ENCODE assay signal across 9 mouse cellular contexts in genomic region chr4:141723673-141724068, GRCm38 (mm10). TPM values are rescaled to one million over a fixed set of nuclear protein-coding genes. Genes with fewer than 3 reads are reported as not detected.
DNase-seq lines count a peak whose midpoint lies in the region; ATAC-seq and TF ChIP-seq lines count a peak whose summit lies in the region.
"Had no signal": no experiment of that assay in that cellular context is flagged by ENCODE, and none has a peak within 500 bp of the region (broad histone marks: within the 10 kb centered on the region; RNA-seq: fewer than 3 reads in every experiment).

No protein-coding gene starts in this region.

- no peak for TF ChIP-seq CTCF in CH12.LX (conservative IDR thresholded peaks at IDR 0.05 in 1 of 2, IDR thresholded peaks at IDR 0.05 in 1 of 2; ENCODE audit: low read depth in 2 of 2, low read length in 2 of 2)

- H3K4me1 ChIP-seq in heart, embryonic 15.5 days (replicated peaks), result peaks cover 35% of the 10 kb centered on the region
- H3K4me1 ChIP-seq in CH12.LX (ENCODE audit: control insufficient read depth in 1 of 2, insufficient read depth in 2 of 2), result peaks cover 0 to 44% of the 10 kb centered on the region in 2 experiments; a peak in 2 of 4 replicates
- H3K4me1 ChIP-seq in erythroblast, embryonic 14.5 days (ENCODE audit: control insufficient read depth), result peaks cover 63% of the 10 kb centered on the region
- H3K4me1 ChIP-seq in liver, embryonic 11.5 days (replicated peaks; ENCODE audit: control insufficient read depth, insufficient read depth, low read length), result peaks cover 28% of the 10 kb centered on the region

- no peak for TF ChIP-seq EP300 in CH12.LX (IDR thresholded peaks at IDR 0.05; ENCODE audit: low read length)

- no peak for TF ChIP-seq RAD21 in CH12.LX (IDR thresholded peaks at IDR 0.05; ENCODE audit: low read depth, low read length)

- peaks cover 9% of the 10 kb centered on the region; the same call in 1 of the 2 replicates for H3K36me3 ChIP-seq in heart, embryonic 15.5 days
- H3K36me3 ChIP-seq in CH12.LX (replicated peaks in 1 of 2; ENCODE audit: control insufficient read depth in 1 of 2, insufficient read depth in 1 of 2, low read length in 1 of 2), result peaks cover 5 to 19% of the 10 kb centered on the region in 2 experiments
- H3K36me3 ChIP-seq in erythroblast, embryonic 14.5 days (ENCODE audit: control insufficient read depth), result peaks cover 33% of the 10 kb centered on the region
- H3K36me3 ChIP-seq in liver, embryonic 11.5 days (ENCODE audit: control insufficient read depth, insufficient read depth, low read length), result peaks cover 10% of the 10 kb centered on the region

- H3K4me3 ChIP-seq in heart, embryonic 15.5 days, result peak overlapping the region; percentile 94
- peak overlapping the region; percentile 60 to 92 (median 92) for H3K4me3 ChIP-seq in CH12.LX (replicated peaks in 1 of 3; ENCODE audit: low read depth in 2 of 3, low read length in 2 of 3, poor library complexity in 1 of 3)
- H3K4me3 ChIP-seq in erythroblast, embryonic 14.5 days (replicated peaks), result peak overlapping the region; percentile 94
- H3K4me3 ChIP-seq in liver, embryonic 11.5 days (ENCODE audit: low read depth, low read length), result peak overlapping the region; percentile 100

- WGBS in heart, embryonic 15.5 days, result 8% methylated on average over 13 of the region's 13 CpGs
- 15% methylated on average over 13 of the region's 13 CpGs for WGBS in liver, embryonic 11.5 days

- ATAC-seq in heart, embryonic 15.5 days (replicated peaks; ENCODE audit: insufficient number of reproducible peaks, insufficient read depth, low FRiP score, low read depth), result peak; percentile 40; the same call in 1 of the 2 replicates
- peak; percentile 61 for ATAC-seq in liver, embryonic 11.5 days (replicated peaks; ENCODE audit: low FRiP score)

- H3K79me2 ChIP-seq in CH12.LX (replicated peaks; ENCODE audit: control insufficient read depth, extremely low read depth, insufficient read depth, poor library complexity, severe bottlenecking), result peaks cover 36% of the 10 kb centered on the region

- no peak for DNase-seq in heart, adult 18-20 months
- DNase-seq in CH12.LX (ENCODE audit: extremely low read depth) (no peak), adipocyte (ENCODE audit: low spot score) (no peak)
- DNase-seq in liver, embryonic 11.5 days (ENCODE audit: low spot score), result no peak
- DNase-seq in gastrocnemius, adult 18-20 months (ENCODE audit: low spot score), result no peak
- DNase-seq in retina, postnatal 1 day, result no peak

- no peaks in the 10 kb centered on the region for H3K9me3 ChIP-seq in heart, embryonic 15.5 days (replicated peaks)
- H3K9me3 ChIP-seq in CH12.LX (replicated peaks; ENCODE audit: low read length), result peaks cover 11% of the 10 kb centered on the region
- H3K9me3 ChIP-seq in erythroblast, embryonic 14.5 days (ENCODE audit: control insufficient read depth, low read length), result peaks cover 6% of the 10 kb centered on the region
- no peaks in the 10 kb centered on the region for H3K9me3 ChIP-seq in liver, embryonic 11.5 days (ENCODE audit: control insufficient read depth, low read length)

- dilution Hi-C loops in CH12.LX (cut with MboI; ENCODE audit: extremely low pct_ligation_motif_present, extremely low pct_unique_long_range_greater_than_20kb, low sequenced_read_pairs), result no loop called here

- H3K27me3 ChIP-seq in heart, embryonic 15.5 days, result no peaks in the 10 kb centered on the region
- peaks cover 7% of the 10 kb centered on the region for H3K27me3 ChIP-seq in CH12.LX (replicated peaks)
- peaks cover 9% of the 10 kb centered on the region for H3K27me3 ChIP-seq in erythroblast, embryonic 14.5 days (ENCODE audit: control insufficient read depth)
- no peaks in the 10 kb centered on the region for H3K27me3 ChIP-seq in liver, embryonic 11.5 days (replicated peaks; ENCODE audit: control insufficient read depth, insufficient read depth, low read length)

- H3K4me2 ChIP-seq in heart, embryonic 15.5 days, result peak overlapping the region; percentile 65
- H3K4me2 ChIP-seq in CH12.LX (ENCODE audit: insufficient read depth, low read depth, poor library complexity, severe bottlenecking), result peak overlapping the region; percentile 85
- H3K4me2 ChIP-seq in liver, embryonic 11.5 days, result peak overlapping the region; percentile 91

- H3K27ac ChIP-seq in heart, embryonic 15.5 days, result peak overlapping the region; percentile 98
- no peak overlapping the region for H3K27ac ChIP-seq in CH12.LX (ENCODE audit: insufficient read depth, low read depth)
- H3K27ac ChIP-seq in liver, embryonic 11.5 days (ENCODE audit: low read depth, low read length), result peak overlapping the region; percentile 85; the same call in 1 of the 2 replicates

- in situ Hi-C loops in CH12.LX (cut with MboI; ENCODE audit: low pct_ligation_motif_present, low pct_unique_long_range_greater_than_20kb, low sequenced_read_pairs), result no loop called here

- H3K9ac ChIP-seq in heart, embryonic 15.5 days, result peak overlapping the region; percentile 97
- H3K9ac ChIP-seq in CH12.LX (ENCODE audit: insufficient read depth, low read depth), result peak overlapping the region; percentile 82
- peak overlapping the region; percentile 86 for H3K9ac ChIP-seq in liver, embryonic 11.5 days (ENCODE audit: low read depth, low read length)

- no peak for TF ChIP-seq POLR2A in CH12.LX (IDR thresholded peaks at IDR 0.05; ENCODE audit: low read depth, low read length)

TF ChIP-seq in CH12.LX, 34 proteins besides CTCF, POLR2A, EP300 and RAD21:
- TF ChIP-seq ETS1 (conservative IDR thresholded peaks at IDR 0.05; ENCODE audit: low read depth, low read length), result no peak
- TF ChIP-seq HCFC1 (IDR thresholded peaks at IDR 0.05; ENCODE audit: low read depth, low read length), result no peak
- TF ChIP-seq GABPA (IDR thresholded peaks at IDR 0.05; ENCODE audit: insufficient replicate concordance, low read depth, low read length), result no peak
- TF ChIP-seq PAX5 (IDR thresholded peaks at IDR 0.05; ENCODE audit: low read length), result no peak
- 0 out of 2 replicates have a peak, but pooled peaks have one; percentile 8 for TF ChIP-seq TBP (conservative IDR thresholded peaks at IDR 0.05; ENCODE audit: low read depth, low read length)
- TF ChIP-seq ZKSCAN1 (IDR thresholded peaks at IDR 0.05; ENCODE audit: borderline replicate concordance, low read depth, low read length), result no peak
- no peak for TF ChIP-seq TCF12 (IDR thresholded peaks at IDR 0.05; ENCODE audit: low read depth, low read length)

RNA-seq across cellular contexts. Expression of gene Ddi2, which starts 0.5 kb away (rescaled TPM):
- polyA plus RNA-seq in heart, embryonic 15.5 days (2015; fragmentation: Nextera tagmentation; extraction: Ambion mirVana), result 13.6 and 16.6 TPM in 2 replicates
- 10 to 100 TPM; 31.6 to 33.2 TPM for total RNA-seq in heart, adult 18-20 months (2021)
- total RNA-seq in CH12.LX (2012; rRNA removed), result 19.9 and 24.7 TPM in 2 replicates
- 18.0 and 18.4 TPM in 2 replicates for total RNA-seq in CH12.LX (2014; rRNA removed)
- 36.2 and 37.3 TPM in 2 replicates for polyA plus RNA-seq in CH12.LX (2012; ENCODE audit: insufficient read length, low read depth)
- 0.58 and 0.85 TPM in 2 replicates for polyA plus RNA-seq in erythroblast, embryonic 14.5 days (2012)
- 29.3 and 31.4 TPM in 2 replicates for polyA plus RNA-seq in liver, embryonic 11.5 days (2014; fragmentation: Nextera tagmentation; extraction: Ambion mirVana)
- total RNA-seq in gastrocnemius, adult 18-20 months (2021), result 10 to 100 TPM; 57.5 to 62.5 TPM

RNA-seq across cellular contexts. Expression of gene Agmat, which starts 22.8 kb away (rescaled TPM):
- polyA plus RNA-seq in heart, embryonic 15.5 days (2015; fragmentation: Nextera tagmentation; extraction: Ambion mirVana), result 0.57 and 0.80 TPM in 2 replicates
- total RNA-seq in heart, adult 18-20 months (2021), result under 1 TPM; 0.25 to 0.59 TPM
- total RNA-seq in CH12.LX (2012; rRNA removed) (not detected in 2 replicates), CH12.LX (2014; rRNA removed) (not detected in 2 replicates)
- not detected in 2 replicates for polyA plus RNA-seq in CH12.LX (2012; ENCODE audit: insufficient read length, low read depth)
- polyA plus RNA-seq in erythroblast, embryonic 14.5 days (2012), result 0.11 and 0.19 TPM in 2 replicates
- 16.0 and 18.0 TPM in 2 replicates for polyA plus RNA-seq in liver, embryonic 11.5 days (2014; fragmentation: Nextera tagmentation; extraction: Ambion mirVana)
- total RNA-seq in gastrocnemius, adult 18-20 months (2021), result not detected

RNA-seq across cellular contexts. Expression of gene Rsc1a1, which starts 38.3 kb away (rescaled TPM):
- polyA plus RNA-seq in heart, embryonic 15.5 days (2015; fragmentation: Nextera tagmentation; extraction: Ambion mirVana), result 0.27 TPM in 1 of 2 replicates, not detected in the other
- total RNA-seq in heart, adult 18-20 months (2021), result under 1 TPM in 1 of 2 experiments, not detected in 1; 0.92 TPM
- total RNA-seq in CH12.LX (2012; rRNA removed) (3.4 and 7.6 TPM in 2 replicates), CH12.LX (2014; rRNA removed) (11.0 and 14.0 TPM in 2 replicates)
- 0.16 and 7.0 TPM in 2 replicates for polyA plus RNA-seq in CH12.LX (2012; ENCODE audit: insufficient read length, low read depth)
- polyA plus RNA-seq in erythroblast, embryonic 14.5 days (2012), result 0.11 TPM in 1 of 2 replicates, not detected in the other
- 2.7 TPM in 1 of 2 replicates, not detected in the other for polyA plus RNA-seq in liver, embryonic 11.5 days (2014; fragmentation: Nextera tagmentation; extraction: Ambion mirVana)
- 1 to 10 TPM; 4.1 to 5.2 TPM for total RNA-seq in gastrocnemius, adult 18-20 months (2021)
- total RNA-seq: left cerebral cortex, adult 18-20 months had no signal

RNA-seq across cellular contexts. Expression of gene Plekhm2, which starts 59.0 kb away (rescaled TPM):
- polyA plus RNA-seq in heart, embryonic 15.5 days (2015; fragmentation: Nextera tagmentation; extraction: Ambion mirVana), result 6.9 and 7.1 TPM in 2 replicates
- 100 to 1,000 TPM; 100 to 102 TPM for total RNA-seq in heart, adult 18-20 months (2021)
- total RNA-seq in CH12.LX (2012; rRNA removed) (12.3 and 13.7 TPM in 2 replicates), CH12.LX (2014; rRNA removed) (12.4 and 12.7 TPM in 2 replicates)
- 22.0 and 28.2 TPM in 2 replicates for polyA plus RNA-seq in CH12.LX (2012; ENCODE audit: insufficient read length, low read depth)
- polyA plus RNA-seq in erythroblast, embryonic 14.5 days (2012), result 1.1 and 1.4 TPM in 2 replicates
- 2.1 and 3.4 TPM in 2 replicates for polyA plus RNA-seq in liver, embryonic 11.5 days (2014; fragmentation: Nextera tagmentation; extraction: Ambion mirVana)
- total RNA-seq in gastrocnemius, adult 18-20 months (2021), result 10 to 100 TPM; 28.9 to 34.5 TPM
